Mouse (Mus musculus): ENCODE results near the gene Imp4. TPM values are rescaled to one million over a fixed set of nuclear protein-coding genes. Genes with fewer than 3 reads are reported as not detected.

Gene Imp4
- total and polyA plus RNA-seq, 2 experiments from 2014 or later = 21.5 to 41.3 TPM

GRCm38 (mm10) chr1:34459284-34460060 is 19.8 kb downstream of the Imp4 start, which contains the start of gene Ptpn18:
TSS of gene Ptpn18 (plus strand) at chr1:34459762.
- Histone ChIP-seq H3K27me3 (ENCODE audit: insufficient read depth, low read length) (no peaks in the 10 kb centered on the region; the same call in 1 of the 2 replicates), H3K9ac (replicated peaks; ENCODE audit: low read length) (peak within 1 kb of the TSS; percentile 40), H3K36me3 (ENCODE audit: insufficient read depth, low read length) (no peaks in the 10 kb centered on the region), H3K4me2 (ENCODE audit: low read depth, low read length) (peak within 1 kb of the TSS; percentile 98), H3K4me3 (ENCODE audit: low read length) (peak within 1 kb of the TSS; percentile 57), H3K9me3 (ENCODE audit: low read length) (no peaks in the 10 kb centered on the region), H3K27ac (no peak within 1 kb of the TSS), H3K4me1 (ENCODE audit: insufficient read depth, low read length) (0 out of 2 replicates have a peak, but pooled peaks cover 6% of the 10 kb centered on the region)
- under 1% methylated on average over 48 of the region's 48 CpGs for WGBS
- ATAC-seq (peak; percentile 91), DNase-seq (ENCODE audit: low spot score) (peak; percentile 89)
- 0 out of 2 replicates have a peak, but pooled peaks have one; percentile 20 for TF ChIP-seq CTCF (IDR thresholded peaks at IDR 0.05; ENCODE audit: low read depth)

- Histone ChIP-seq H3K4me1 (ENCODE audit: insufficient read depth, low read length) (0 out of 2 replicates have a peak, but pooled peaks cover 6% of the 10 kb centered on the region), H3K36me3 (ENCODE audit: insufficient read depth, low read length) (no peaks in the 10 kb centered on the region), H3K27me3 (ENCODE audit: insufficient read depth, low read length) (no peaks in the 10 kb centered on the region; the same call in 1 of the 2 replicates), H3K9me3 (ENCODE audit: low read length) (no peaks in the 10 kb centered on the region), H3K9ac (replicated peaks; ENCODE audit: low read length) (peak overlapping the region; percentile 40; the same call in 1 of the 2 replicates), H3K27ac (no peak overlapping the region), H3K4me2 (ENCODE audit: low read depth, low read length) (peak overlapping the region; percentile 98), H3K4me3 (ENCODE audit: low read length) (peak overlapping the region; percentile 57)
- 3% methylated on average over 15 of the region's 15 CpGs for WGBS
- ATAC-seq = no peak
- DNase-seq (ENCODE audit: low spot score) = no peak
- TF ChIP-seq CTCF (IDR thresholded peaks at IDR 0.05; ENCODE audit: low read depth) = no peak
Measured at GRCm38 (mm10) chr1:34460061-34460441, 20.4 kb downstream of the Imp4 start.

- 16% methylated on average over 7 of the region's 7 CpGs for WGBS
- H3K4me2 ChIP-seq (ENCODE audit: low read depth, low read length) = no peak overlapping the region
Measured at GRCm38 (mm10) chr1:34462766-34463165, 23.1 kb downstream of the Imp4 start.

GRCm38 (mm10) chr1:34464310-34464817 is 24.7 kb downstream of the Imp4 start:
- no peak for ATAC-seq
- Histone ChIP-seq H3K4me2 (ENCODE audit: low read depth, low read length) (no peak overlapping the region), H3K27me3 (ENCODE audit: insufficient read depth, low read length) (no peaks in the 10 kb centered on the region; the same call in 1 of the 2 replicates), H3K4me1 (ENCODE audit: insufficient read depth, low read length) (0 out of 2 replicates have a peak, but pooled peaks cover 6% of the 10 kb centered on the region), H3K4me3 (ENCODE audit: low read length) (no peak overlapping the region), H3K9me3 (ENCODE audit: low read length) (no peaks in the 10 kb centered on the region), H3K36me3 (ENCODE audit: insufficient read depth, low read length) (no peaks in the 10 kb centered on the region), H3K9ac (replicated peaks; ENCODE audit: low read length) (no peak overlapping the region), H3K27ac (no peak overlapping the region)
- WGBS = 91% methylated on average over 8 of the region's 8 CpGs
- no peak for TF ChIP-seq CTCF (IDR thresholded peaks at IDR 0.05; ENCODE audit: low read depth)
- DNase-seq (ENCODE audit: low spot score) = no peak

More at GRCm38 (mm10) chr1:34462766-34463165, 23.1 kb downstream of the Imp4 start:
- Histone ChIP-seq H3K4me1 (ENCODE audit: insufficient read depth, low read length) (0 out of 2 replicates have a peak, but pooled peaks cover 6% of the 10 kb centered on the region), H3K27ac (no peak overlapping the region), H3K36me3 (ENCODE audit: insufficient read depth, low read length) (no peaks in the 10 kb centered on the region), H3K4me3 (ENCODE audit: low read length) (no peak overlapping the region), H3K9me3 (ENCODE audit: low read length) (no peaks in the 10 kb centered on the region), H3K9ac (replicated peaks; ENCODE audit: low read length) (no peak overlapping the region), H3K27me3 (ENCODE audit: insufficient read depth, low read length) (no peaks in the 10 kb centered on the region; the same call in 1 of the 2 replicates)
- DNase-seq (ENCODE audit: low spot score) = peak; percentile 79
- peak; percentile 55; the same call in 1 of the 2 replicates for ATAC-seq
- peak; percentile 75 for TF ChIP-seq CTCF (IDR thresholded peaks at IDR 0.05; ENCODE audit: low read depth)

- Histone ChIP-seq H3K9me3 (ENCODE audit: low read length) (no peaks in the 10 kb centered on the region), H3K4me1 (ENCODE audit: insufficient read depth, low read length) (no peaks in the 10 kb centered on the region), H3K4me3 (ENCODE audit: low read length) (no peak overlapping the region), H3K36me3 (ENCODE audit: insufficient read depth, low read length) (no peaks in the 10 kb centered on the region), H3K27me3 (ENCODE audit: insufficient read depth, low read length) (no peaks in the 10 kb centered on the region; the same call in 1 of the 2 replicates), H3K4me2 (ENCODE audit: low read depth, low read length) (no peak overlapping the region), H3K9ac (replicated peaks; ENCODE audit: low read length) (no peak overlapping the region), H3K27ac (no peak overlapping the region)
- DNase-seq (ENCODE audit: low spot score) = no peak
- TF ChIP-seq CTCF (IDR thresholded peaks at IDR 0.05; ENCODE audit: low read depth) = no peak
- 74% methylated on average over 6 of the region's 6 CpGs for WGBS
- no peak for ATAC-seq
Measured at GRCm38 (mm10) chr1:34465445-34465844, 25.8 kb downstream of the Imp4 start.

- DNase-seq (ENCODE audit: low spot score) = no peak
- no peak overlapping the region for H3K9ac ChIP-seq (replicated peaks; ENCODE audit: low read length)
- no peaks in the 10 kb centered on the region; the same call in 1 of the 2 replicates for H3K27me3 ChIP-seq (ENCODE audit: insufficient read depth, low read length)
- no peak overlapping the region for H3K4me2 ChIP-seq (ENCODE audit: low read depth, low read length)
- 72% methylated on average over 3 of the region's 3 CpGs for WGBS
- no peak overlapping the region for H3K4me3 ChIP-seq (ENCODE audit: low read length)
- ATAC-seq = no peak
- TF ChIP-seq CTCF (IDR thresholded peaks at IDR 0.05; ENCODE audit: low read depth) = no peak
- H3K27ac ChIP-seq = no peak overlapping the region
- peaks cover 3% of the 10 kb centered on the region; the same call in 1 of the 2 replicates for H3K4me1 ChIP-seq (ENCODE audit: insufficient read depth, low read length)
- H3K36me3 ChIP-seq (ENCODE audit: insufficient read depth, low read length) = no peaks in the 10 kb centered on the region
- H3K9me3 ChIP-seq (ENCODE audit: low read length) = no peaks in the 10 kb centered on the region
Measured at GRCm38 (mm10) chr1:34468051-34468450, 28.4 kb downstream of the Imp4 start.

Measured in hindbrain, postnatal 0 days (tissue).